Mouse (Mus musculus) midbrain, embryonic 10.5 days (tissue): ENCODE results near the gene Arhgap9. TPM values are rescaled to one million over a fixed set of nuclear protein-coding genes. Genes with fewer than 3 reads are reported as not detected.

Experiments used
- DNase-seq: peaks from one replicate; pipeline ENCODE4 v3.0.0-alpha.2; 2017; ENCODE audit warnings: low spot score
- H3K27ac ChIP-seq: fragments of 300-500 bp; sonication (generic); replicated peaks from 2 replicates; pipeline ENCODE4 v1.5.1; 2016; ENCODE audit warnings: mild to moderate bottlenecking
- H3K27me3 ChIP-seq: fragments of 300-500 bp; sonication (generic); 2 replicates; pipeline ENCODE4 v1.6.1; 2016; ENCODE audit warnings: low read depth, mild to moderate bottlenecking; ENCODE audit not compliant: poor library complexity, severe bottlenecking
- H3K36me3 ChIP-seq: fragments of 300-500 bp; sonication (generic); 2 replicates; pipeline ENCODE4 v1.6.1; 2016; ENCODE audit warnings: mild to moderate bottlenecking, moderate library complexity
- H3K4me1 ChIP-seq: fragments of 300-500 bp; sonication (generic); 2 replicates; pipeline ENCODE4 v1.6.1; 2016
- H3K4me3 ChIP-seq: fragments of 300-500 bp; sonication (generic); 2 replicates; pipeline ENCODE4 v1.5.1; 2016; ENCODE audit warnings: mild to moderate bottlenecking, moderate library complexity
- H3K9me3 ChIP-seq: fragments of 300-500 bp; sonication (generic); replicated peaks from 2 replicates; pipeline ENCODE4 v1.6.1; 2016; ENCODE audit warnings: mild to moderate bottlenecking
- WGBS: fragments of 180-500 bp; shearing (Covaris S2); methylation state at CpG from one replicate; pipeline ENCODE4 v1.1.7; 2016; 5-methylcytosine and 5-hydroxymethylcytosine counted together
- polyA plus RNA-seq: library from polyadenylated mRNA; unstranded; fragments of >200 nt; fragmentation: Nextera tagmentation; extraction: Ambion mirVana; gene quantifications from 2 replicates; pipeline ENCODE4 v1.2.1, GENCODE M21; 2016

Gene Arhgap9
- 1.1 and 1.3 TPM in 2 replicates for polyA plus RNA-seq

DNA sequence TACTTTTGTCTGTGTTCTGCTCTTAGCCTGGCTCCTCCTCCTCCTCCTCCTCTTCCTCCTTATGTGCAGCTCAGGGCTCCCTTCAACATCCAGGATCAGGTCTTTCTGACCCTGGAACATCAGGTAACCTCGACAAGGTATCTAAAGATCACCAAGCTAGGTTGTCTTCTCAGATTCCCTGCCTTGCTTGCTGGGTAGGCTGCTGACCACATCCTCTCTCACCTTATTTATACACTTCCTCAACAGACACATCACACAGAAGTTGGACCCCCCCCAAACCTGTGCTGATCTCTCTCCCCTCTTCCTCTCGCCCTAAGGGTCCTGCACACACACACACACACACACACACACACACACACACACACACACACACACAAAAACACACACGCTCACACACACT is at the start of gene Arhgap9:
TSS of gene Arhgap9 (plus strand) at position 344 of the 400 bp plus-strand sequence.
- H3K4me1 ChIP-seq: peaks cover 11% of the 10 kb centered on the region
- peaks cover 50% of the 10 kb centered on the region for H3K27me3 ChIP-seq
- no peaks in the 10 kb centered on the region for H3K9me3 ChIP-seq
- WGBS: 81% methylated on average over 3 of the region's 3 CpGs
- no peak within 1 kb of the TSS for H3K27ac ChIP-seq
- DNase-seq: no peak
- H3K4me3 ChIP-seq: no peak within 1 kb of the TSS
- H3K36me3 ChIP-seq: no peaks in the 10 kb centered on the region

DNA sequence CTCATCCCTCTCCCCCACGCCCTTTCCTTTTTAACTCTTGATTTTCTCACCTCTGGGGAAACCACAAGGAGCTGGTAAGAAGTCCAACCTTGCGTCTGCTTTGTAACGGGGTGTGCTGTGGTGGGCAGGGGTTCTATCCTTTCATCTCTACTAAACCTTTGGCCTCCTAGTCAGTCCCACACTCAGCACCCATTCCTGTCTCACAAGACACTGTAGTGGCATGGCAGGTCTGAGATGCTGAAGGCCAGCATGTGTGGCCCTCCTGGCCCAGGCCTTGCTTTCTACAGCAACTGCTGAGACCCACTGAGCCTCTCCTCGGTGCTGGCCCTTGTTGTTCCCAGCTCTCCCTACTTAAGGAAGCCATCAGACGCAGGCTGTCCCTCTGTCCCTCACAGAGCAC is 49.4 kb upstream of the Arhgap9 start:
- Histone ChIP-seq H3K36me3 (peaks cover 93% of the 10 kb centered on the region), H3K4me3 (no peak overlapping the region), H3K27ac (no peak overlapping the region), H3K9me3 (no peaks in the 10 kb centered on the region), H3K27me3 (no peaks in the 10 kb centered on the region), H3K4me1 (peaks cover 19% of the 10 kb centered on the region)
- WGBS: 92% methylated on average over 5 of the region's 5 CpGs
- DNase-seq: no peak

- H3K36me3 ChIP-seq: peaks cover 98% of the 10 kb centered on the region
- peaks cover 5% of the 10 kb centered on the region; the same call in 1 of the 2 replicates for H3K4me1 ChIP-seq
- 89% methylated on average over 11 of the region's 11 CpGs for WGBS
- no peaks in the 10 kb centered on the region for H3K27me3 ChIP-seq
- no peak for DNase-seq
- H3K4me3 ChIP-seq: no peak overlapping the region
- no peaks in the 10 kb centered on the region for H3K9me3 ChIP-seq
- no peak overlapping the region for H3K27ac ChIP-seq
These were observed 47.3 kb upstream of the Arhgap9 start for GRCm38 (mm10) chr10:127274261-127275022.

- 100% methylated on average over 2 of the region's 2 CpGs for WGBS
- no peak overlapping the region for H3K27ac ChIP-seq
- H3K4me3 ChIP-seq: no peak overlapping the region
- no peaks in the 10 kb centered on the region for H3K27me3 ChIP-seq
- H3K4me1 ChIP-seq: peaks cover 13% of the 10 kb centered on the region
- no peak for DNase-seq
- H3K9me3 ChIP-seq: no peaks in the 10 kb centered on the region
- peaks cover 100% of the 10 kb centered on the region for H3K36me3 ChIP-seq
These were observed 42.0 kb upstream of the Arhgap9 start for GRCm38 (mm10) chr10:127279730-127280129.

GRCm38 (mm10) chr10:127281316-127281715 is 40.4 kb upstream of the Arhgap9 start:
- Histone ChIP-seq H3K36me3 (peaks cover 100% of the 10 kb centered on the region), H3K4me1 (peaks cover 28% of the 10 kb centered on the region), H3K27me3 (no peaks in the 10 kb centered on the region), H3K9me3 (no peaks in the 10 kb centered on the region), H3K27ac (0 out of 2 replicates have a peak overlapping the region, but pooled peaks have one; percentile 13), H3K4me3 (no peak overlapping the region)
- no peak for DNase-seq
- WGBS: 85% methylated on average over 8 of the region's 8 CpGs

GRCm38 (mm10) chr10:127282620-127283215 is 39.0 kb upstream of the Arhgap9 start:
- Histone ChIP-seq H3K4me1 (peaks cover 42% of the 10 kb centered on the region), H3K27ac (no peak overlapping the region), H3K9me3 (no peaks in the 10 kb centered on the region), H3K27me3 (no peaks in the 10 kb centered on the region), H3K36me3 (peaks cover 97% of the 10 kb centered on the region), H3K4me3 (no peak overlapping the region)
- DNase-seq: no peak
- 94% methylated on average over 13 of the region's 13 CpGs for WGBS

GRCm38 (mm10) chr10:127284105-127284622 is 37.6 kb upstream of the Arhgap9 start:
- peaks cover 83% of the 10 kb centered on the region for H3K36me3 ChIP-seq
- peak overlapping the region; percentile 16; the same call in 1 of the 2 replicates for H3K4me3 ChIP-seq
- peaks cover 54% of the 10 kb centered on the region for H3K4me1 ChIP-seq
- no peak for DNase-seq
- WGBS: 86% methylated on average over 7 of the region's 7 CpGs
- no peaks in the 10 kb centered on the region for H3K27me3 ChIP-seq
- no peaks in the 10 kb centered on the region for H3K9me3 ChIP-seq
- peak overlapping the region; percentile 70; the same call in 1 of the 2 replicates for H3K27ac ChIP-seq

GRCm38 (mm10) chr10:127284724-127285500 is 36.9 kb upstream of the Arhgap9 start:
- Histone ChIP-seq H3K4me1 (peaks cover 62% of the 10 kb centered on the region), H3K9me3 (no peaks in the 10 kb centered on the region), H3K4me3 (peak overlapping the region; percentile 65; the same call in 1 of the 2 replicates), H3K27ac (peak overlapping the region; percentile 70), H3K36me3 (peaks cover 75% of the 10 kb centered on the region), H3K27me3 (no peaks in the 10 kb centered on the region)
- 79% methylated on average over 11 of the region's 11 CpGs for WGBS
- DNase-seq: no peak

DNA sequence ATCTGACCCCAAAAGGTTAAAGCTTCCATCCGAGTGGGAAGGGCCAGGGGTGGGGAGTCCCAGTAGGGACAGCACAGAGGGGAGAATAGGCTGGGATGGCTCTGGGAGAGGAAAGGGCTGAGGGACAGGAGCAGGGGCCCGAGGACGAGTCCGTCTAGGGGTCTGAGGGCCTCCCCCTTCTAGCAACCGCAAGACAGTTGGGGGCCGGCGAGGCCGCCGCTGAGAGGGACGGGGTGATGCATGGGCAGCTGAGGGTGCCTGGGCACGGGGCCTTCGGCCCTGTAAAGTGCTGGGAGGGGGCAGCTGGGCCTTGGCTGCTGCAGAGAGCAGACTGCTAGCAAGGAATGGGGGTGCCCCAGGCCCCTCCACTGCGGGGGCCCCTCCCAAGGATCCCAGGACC is 36.1 kb upstream of the Arhgap9 start:
- WGBS: 82% methylated on average over 13 of the region's 13 CpGs
- H3K27ac ChIP-seq: peak overlapping the region; percentile 70
- peak overlapping the region; percentile 65; the same call in 1 of the 2 replicates for H3K4me3 ChIP-seq
- peaks cover 65% of the 10 kb centered on the region for H3K4me1 ChIP-seq
- peaks cover 68% of the 10 kb centered on the region for H3K36me3 ChIP-seq
- no peaks in the 10 kb centered on the region for H3K9me3 ChIP-seq
- DNase-seq: no peak
- no peaks in the 10 kb centered on the region for H3K27me3 ChIP-seq

DNA sequence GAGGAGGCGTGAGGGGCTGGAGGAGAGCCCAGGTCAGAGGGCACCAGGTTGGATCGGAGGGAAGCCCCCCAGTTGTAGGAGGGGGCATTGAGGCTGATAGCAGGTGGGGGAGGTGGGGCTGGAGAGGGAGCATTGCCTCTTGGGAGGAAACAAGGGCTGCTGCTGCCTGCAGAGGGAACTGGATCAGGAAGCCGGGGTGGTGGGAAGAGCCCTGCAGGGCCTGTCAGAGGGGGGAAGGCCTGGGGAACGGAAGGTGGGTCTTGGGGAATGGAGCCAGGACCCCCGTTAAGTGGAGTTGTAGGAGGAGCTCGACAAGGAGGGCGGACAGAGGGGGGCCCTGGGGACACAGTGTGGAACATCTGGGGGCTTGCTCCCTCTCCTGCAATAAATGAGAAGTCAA is 35.6 kb upstream of the Arhgap9 start:
- Histone ChIP-seq H3K4me3 (peak overlapping the region; percentile 65; the same call in 1 of the 2 replicates), H3K9me3 (no peaks in the 10 kb centered on the region), H3K36me3 (peaks cover 62% of the 10 kb centered on the region), H3K27me3 (no peaks in the 10 kb centered on the region), H3K4me1 (peaks cover 67% of the 10 kb centered on the region), H3K27ac (peak overlapping the region; percentile 70)
- no peak for DNase-seq
- 80% methylated on average over 7 of the region's 7 CpGs for WGBS

DNA sequence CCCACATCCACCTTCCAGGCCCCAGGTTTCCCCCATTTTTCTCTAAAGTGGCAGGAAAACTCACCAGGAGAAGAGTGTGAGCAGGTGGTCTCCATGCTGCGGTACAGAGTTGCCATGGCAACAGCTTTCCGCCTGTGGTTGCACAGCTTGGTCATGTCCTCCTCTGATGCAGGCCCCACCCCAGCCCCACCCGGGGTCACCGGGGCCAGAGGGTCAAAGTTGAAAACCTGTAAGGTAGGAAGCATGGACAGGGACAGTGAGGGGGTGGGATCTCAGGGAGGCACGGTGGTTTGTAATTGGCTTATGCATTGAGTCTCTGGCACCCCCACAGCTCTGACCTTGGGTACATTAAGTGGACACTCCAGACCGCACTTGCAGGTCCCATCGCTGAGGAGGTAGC is 35.0 kb upstream of the Arhgap9 start:
- Histone ChIP-seq H3K27ac (peak overlapping the region; percentile 70), H3K9me3 (no peaks in the 10 kb centered on the region), H3K4me3 (peak overlapping the region; percentile 65), H3K36me3 (peaks cover 57% of the 10 kb centered on the region), H3K27me3 (no peaks in the 10 kb centered on the region), H3K4me1 (peaks cover 73% of the 10 kb centered on the region)
- DNase-seq: peak; percentile 44
- 54% methylated on average over 7 of the region's 7 CpGs for WGBS

- DNase-seq: no peak
- WGBS: 83% methylated on average over 15 of the region's 15 CpGs
- Histone ChIP-seq H3K4me3 (peak overlapping the region; percentile 65), H3K4me1 (peaks cover 77% of the 10 kb centered on the region), H3K27ac (peak overlapping the region; percentile 97), H3K9me3 (no peaks in the 10 kb centered on the region), H3K36me3 (peaks cover 50% of the 10 kb centered on the region), H3K27me3 (no peaks in the 10 kb centered on the region)
These were observed 34.4 kb upstream of the Arhgap9 start for GRCm38 (mm10) chr10:127287271-127287935.
